Mouse (Mus musculus): ENCODE measurements around the gene Inip.

The Inip gene

DNA sequence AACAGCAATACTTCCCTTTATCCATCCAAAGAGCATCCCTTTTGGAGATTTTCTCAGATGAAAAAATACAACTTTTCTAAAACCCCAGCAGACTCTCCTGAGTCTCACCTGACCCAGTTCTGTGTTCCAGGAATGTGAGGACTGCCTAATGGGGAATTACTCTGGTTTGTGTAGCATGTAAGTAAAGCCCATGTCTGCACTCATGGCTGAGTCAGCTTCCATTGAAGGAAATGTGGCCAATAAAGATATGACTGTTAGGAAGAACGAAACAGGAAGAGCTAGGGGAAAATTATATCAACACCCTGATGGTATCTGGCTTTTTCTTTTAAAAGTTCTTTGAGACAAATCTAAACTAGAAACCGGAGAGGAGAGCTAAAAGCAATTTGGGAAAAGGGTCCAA is 33.7 kb downstream of the Inip start:
- no peak for DNase-seq

DNA sequence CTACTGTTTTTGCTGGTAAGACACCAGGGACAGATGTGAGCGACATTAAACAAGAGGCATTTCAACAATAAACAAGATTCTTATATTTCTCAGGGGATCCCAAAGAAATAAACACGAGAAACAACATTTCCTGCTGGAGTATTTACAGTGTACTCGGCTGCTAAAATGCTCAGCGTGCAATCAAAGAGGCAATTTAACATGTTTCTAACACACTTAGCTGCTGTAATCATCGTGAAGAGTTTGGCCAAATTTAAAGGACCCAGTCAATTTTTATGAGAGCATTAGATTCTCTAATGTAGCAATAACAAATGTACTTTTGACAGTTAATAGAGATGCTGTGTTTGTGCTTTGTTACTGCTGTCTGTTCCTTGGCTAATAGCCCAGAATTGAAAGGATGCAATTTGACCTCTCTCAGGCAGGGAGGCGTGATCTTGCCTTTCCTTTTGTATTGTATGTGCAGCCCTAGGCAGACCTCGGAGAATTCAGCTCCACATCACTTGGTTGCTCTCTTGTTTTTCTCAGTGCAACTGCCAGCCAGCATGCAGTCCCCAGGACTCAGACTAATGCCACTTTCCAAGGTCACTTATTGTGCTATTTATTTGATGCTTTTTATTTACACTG is 35.9 kb downstream of the Inip start:
- DNase-seq = no peak

DNA sequence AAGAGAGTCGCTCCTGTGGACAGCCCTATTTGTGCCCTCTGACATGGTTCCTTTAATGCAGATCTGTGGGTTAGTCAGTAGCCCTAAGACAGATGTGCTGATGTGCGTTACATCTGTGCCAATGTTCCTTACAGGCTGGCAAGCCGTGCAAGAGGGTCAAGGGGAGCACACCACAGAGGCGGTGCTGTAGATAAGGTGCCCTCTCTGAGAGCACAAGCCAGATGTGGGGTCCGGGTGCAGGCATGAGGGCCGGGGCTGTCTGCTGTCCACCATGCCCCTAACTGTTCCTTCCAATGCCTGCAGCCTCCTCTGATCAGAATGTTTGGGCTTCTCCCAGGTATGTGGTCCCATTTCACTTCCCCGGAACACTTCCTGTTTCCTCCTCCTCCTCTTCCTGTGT is 36.4 kb downstream of the Inip start:
- DNase-seq = no peak

DNA sequence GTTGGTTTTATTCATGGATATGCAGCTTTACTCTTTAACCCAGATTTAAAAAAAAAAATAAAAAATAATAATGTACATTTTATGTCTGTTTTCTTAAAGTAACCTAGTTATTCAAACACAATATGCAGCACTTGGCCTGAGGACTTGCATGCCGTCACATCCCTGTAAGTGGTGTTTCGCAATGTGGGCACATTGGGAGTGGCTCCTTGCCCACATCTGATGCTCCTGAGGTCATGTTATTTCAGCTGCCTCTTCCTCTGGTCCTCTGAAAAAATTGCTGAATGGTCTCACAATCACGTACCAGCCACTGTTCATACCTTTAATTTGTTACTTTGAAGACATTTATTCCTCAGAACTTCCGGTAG is 40.0 kb downstream of the Inip start:
- DNase-seq = no peak

DNA sequence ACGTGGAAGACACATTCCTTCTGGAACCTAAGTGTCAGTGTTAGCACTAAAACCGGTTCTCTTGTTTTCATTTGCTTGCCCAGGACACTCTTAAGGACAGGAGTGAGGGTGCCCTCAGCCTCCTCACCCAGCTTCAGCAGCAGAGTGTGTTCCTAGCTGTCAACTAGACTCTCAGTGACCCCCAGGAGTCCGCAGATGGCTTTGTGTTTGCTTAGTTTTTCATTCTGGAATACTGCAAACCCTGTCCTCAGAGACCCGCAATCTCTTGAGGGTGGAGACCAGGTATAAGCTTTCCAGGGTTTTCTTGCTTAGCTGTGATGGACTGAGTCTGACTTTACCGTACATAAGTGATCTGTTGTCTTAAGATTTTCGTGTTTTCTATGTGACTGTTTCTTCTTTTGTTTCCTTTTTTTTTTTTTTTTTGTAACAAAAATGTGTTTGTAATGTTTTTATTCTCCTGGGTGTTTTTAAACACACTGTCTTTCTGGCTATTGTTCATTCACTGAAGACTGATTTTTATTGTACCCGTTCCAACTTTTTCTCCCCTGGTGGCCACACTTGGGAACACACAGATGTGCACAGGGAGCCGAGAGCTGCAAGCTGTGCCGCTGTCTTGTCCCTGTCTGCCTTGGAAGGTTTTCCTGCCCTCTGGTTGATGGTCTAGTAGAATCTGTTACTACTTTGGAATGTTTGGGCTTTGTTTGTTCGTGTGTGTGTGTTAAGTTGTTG is 40.6 kb downstream of the Inip start:
- peak; percentile 12 for DNase-seq

DNA sequence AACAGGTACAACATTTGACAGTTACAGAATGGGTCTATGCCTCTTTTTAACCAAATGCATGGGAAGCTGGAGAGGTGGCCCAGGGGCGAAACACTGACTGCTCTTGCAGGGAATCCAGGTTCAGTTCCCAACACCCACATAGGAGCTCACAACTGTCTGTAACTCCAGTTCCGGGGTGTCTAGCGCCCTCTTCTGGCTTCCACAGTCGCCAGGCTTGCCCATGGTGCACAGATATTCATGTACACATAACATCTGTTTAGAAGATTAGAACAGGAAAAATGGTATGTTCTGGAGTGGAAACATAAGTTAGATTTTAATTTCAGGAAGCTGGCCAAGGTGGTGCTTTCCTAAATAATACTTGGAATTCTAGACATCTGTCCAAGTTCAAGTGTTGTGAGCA is 41.4 kb downstream of the Inip start:
- no peak for DNase-seq

DNA sequence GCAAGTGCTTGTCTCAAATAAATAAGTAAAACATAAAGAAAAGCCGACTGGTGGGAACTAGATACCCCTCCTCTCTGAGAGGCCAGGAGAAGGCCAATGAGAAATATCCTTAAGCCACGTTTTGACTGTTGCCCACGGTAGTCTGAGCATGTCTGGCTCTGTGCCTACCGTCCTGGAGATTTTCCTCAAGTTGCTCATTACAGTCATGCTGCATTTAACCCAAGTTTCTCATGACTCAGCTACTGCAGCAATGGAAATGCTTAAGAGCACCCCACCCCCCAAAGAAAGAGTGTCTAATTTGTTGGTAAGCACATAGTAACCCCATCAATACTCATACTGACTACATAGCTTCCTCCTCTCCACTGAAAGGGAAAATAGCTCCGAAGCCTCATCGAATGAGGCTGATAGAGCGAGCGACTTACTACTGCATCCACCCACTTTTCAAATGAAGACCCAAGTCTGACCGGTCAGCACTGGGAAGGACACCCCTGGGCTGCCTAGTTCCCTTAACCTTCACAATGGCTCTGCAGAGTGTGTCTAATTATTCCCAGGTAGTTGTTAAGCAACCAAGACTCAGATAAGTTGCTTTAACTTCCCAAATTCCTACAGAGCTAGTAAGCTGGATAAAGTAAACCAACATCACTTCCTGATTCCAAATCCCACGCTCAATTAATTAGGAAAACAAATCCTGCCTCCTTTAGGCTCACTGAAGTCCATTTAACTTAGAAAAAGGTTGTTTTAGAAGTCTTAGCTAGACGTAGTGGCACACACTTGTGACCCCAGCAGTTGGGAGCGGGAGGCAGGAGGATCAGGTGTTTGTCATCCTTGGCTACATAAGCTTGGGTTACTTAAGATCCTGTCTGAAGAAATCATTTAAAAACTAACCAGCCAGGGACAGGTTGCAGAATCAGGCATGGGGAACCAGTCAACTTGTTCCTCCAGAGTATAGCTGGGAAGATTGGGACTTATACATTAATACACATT is 43.6 kb downstream of the Inip start:
- DNase-seq = no peak

DNA sequence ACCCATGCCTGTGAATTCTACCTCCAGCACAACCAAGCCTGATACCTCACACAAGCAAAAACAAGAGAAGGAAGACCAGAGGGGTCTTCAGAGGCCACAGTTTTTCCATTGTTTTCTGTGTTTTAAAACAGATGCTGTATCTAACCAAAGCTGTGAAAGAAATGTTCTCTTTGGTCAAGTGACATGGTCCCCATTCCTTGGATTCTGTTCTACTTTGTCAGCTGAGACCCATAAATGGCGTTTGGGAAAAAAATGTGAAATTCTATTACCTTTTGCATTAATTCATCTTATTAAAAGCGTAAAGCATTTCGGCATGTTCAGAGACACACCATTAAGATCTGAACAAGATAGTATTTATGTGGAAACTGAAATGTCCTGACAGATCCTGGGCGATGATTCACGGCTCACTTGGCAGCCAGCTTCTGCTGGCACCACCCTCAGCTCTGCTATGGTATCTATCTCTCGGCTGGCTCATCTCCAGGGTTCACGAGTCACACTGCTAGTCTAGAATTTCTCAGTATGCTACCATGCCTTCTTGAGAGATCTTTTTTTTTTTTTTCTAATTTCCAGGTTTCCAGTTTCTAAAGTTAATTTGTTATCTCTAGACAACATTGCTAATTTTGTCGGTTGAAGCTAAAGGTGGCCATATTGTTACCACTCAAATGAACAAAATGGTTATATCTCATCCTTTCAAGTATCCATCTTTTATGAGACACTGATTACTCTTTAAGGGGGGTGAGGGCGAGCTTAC is 44.9 kb downstream of the Inip start:
- DNase-seq = no peak

DNA sequence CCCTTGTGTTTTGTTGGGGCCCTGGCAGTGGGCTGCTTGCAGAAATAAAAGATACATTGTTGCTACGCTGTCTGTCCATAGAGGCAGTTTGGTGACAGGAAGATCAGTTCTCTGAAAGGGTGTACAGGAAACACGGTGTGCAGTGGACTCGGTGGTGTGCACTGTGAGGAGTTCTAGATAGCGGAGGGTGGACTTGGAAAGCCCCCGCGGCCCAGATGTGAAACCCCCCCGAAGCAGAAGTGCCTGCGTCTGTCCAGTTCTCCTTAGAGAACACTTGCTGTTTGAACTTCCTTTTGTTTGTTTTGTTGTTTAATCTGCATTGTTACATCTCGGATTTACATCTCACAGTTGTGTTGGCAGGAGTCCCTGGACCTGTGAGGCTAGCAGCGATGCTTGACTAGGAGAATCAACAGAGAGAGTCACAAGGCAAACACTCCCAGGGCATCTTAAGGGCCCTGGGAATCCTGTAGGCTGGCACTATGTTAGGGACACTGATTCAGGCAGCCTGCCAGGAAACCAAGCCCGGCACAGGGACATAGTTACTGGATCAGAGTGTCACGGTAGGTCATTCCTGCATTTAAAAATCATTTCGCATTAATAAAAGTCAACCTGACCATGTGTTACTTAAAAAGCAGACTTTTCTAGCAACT is 47.8 kb downstream of the Inip start:
- no peak for DNase-seq

DNA sequence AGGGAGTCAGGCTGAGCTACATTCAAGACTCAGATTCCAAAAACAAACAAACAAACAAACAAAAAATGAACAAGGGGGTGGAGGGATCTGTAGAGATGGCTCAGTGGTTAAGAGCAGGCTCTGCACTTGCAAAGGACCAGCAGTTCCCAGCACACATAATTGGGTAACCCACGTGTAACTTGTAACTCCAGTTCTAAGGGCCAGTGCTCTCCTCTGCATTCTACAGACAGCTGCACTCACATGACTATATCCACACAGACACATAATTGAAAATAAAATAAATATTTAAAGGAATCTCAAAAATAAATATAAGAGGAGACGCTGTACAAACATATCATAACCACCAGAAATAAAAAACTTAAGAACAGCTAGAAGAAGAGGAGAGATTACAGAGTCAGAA is 61.5 kb downstream of the Inip start:
- DNase-seq = no peak

DNA sequence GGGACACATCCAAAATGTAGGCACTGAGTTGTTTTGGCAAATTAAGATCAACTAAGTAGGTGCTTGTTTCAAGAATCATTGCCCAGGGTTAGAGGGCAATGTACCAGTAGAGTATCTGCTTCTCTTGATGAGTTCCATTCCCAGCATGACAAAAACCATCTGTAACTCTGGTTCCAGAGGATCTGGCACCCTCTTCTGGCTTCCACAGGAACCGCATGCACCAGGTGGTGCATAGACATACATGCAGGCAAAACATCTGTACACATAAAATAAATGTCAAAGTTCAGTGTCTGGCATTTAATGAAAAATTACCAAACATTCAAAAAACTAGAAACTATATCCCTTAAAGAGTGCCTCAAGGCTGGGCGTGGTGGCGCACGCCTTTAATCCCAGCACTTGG is 62.1 kb downstream of the Inip start:
- DNase-seq = peak; percentile 26

DNA sequence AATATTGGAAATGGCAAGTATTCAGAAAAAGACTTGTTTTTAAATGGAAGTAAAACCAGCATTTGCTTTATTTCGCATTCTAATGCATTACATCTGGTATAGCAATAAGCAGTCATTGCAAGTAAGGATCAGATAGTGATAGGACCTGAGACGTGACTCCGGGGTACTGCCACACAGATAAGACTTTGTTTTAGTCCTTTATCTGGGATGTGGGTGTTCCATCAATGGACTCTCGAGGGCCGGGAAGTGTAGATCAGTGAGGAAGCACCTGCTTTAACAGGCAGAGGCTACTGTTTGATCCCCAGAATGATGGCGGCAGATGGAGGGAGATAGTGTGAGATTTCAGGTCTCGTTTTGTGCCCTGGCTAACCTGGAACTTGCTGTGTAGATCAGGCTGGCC is 69.8 kb downstream of the Inip start:
- DNase-seq = no peak

DNA sequence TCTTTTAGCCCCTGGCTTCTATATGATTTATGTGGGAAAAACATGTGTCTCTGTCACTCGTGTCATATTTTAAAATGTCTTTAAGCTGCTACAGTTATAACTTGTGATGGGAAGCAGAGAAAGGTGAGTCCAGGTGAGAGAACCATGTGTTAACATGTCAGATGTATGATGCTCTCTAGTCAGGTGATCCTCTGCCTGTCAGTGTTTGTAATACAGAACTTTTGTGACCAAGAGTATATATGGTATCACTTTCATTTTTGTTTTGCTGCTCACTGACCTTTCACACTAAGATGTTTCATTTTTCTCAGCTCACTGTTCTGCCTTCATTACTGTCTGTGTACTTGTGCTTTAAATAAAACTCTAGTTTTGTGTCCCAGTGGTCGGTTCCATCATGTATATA is 72.5 kb downstream of the Inip start:
- no peak for DNase-seq

DNA sequence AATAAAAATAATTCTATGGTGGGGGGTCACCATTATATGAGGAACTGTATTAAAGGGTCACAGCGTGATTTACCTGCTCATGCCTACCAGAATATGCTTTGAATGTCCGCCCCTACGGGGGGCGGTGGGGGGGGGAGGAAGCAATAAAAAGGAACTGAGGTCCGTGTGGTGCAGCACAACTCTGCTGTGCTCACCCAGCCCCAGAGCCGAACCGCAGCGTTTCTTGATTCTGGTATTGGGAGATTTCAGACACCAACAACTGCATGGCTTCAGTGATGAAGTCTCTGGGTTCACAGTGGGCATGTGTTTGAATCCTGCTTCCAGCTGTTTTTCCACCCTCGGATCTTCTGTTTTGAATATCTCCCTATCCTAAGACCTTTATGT is 73.5 kb downstream of the Inip start:
- DNase-seq = no peak

DNA sequence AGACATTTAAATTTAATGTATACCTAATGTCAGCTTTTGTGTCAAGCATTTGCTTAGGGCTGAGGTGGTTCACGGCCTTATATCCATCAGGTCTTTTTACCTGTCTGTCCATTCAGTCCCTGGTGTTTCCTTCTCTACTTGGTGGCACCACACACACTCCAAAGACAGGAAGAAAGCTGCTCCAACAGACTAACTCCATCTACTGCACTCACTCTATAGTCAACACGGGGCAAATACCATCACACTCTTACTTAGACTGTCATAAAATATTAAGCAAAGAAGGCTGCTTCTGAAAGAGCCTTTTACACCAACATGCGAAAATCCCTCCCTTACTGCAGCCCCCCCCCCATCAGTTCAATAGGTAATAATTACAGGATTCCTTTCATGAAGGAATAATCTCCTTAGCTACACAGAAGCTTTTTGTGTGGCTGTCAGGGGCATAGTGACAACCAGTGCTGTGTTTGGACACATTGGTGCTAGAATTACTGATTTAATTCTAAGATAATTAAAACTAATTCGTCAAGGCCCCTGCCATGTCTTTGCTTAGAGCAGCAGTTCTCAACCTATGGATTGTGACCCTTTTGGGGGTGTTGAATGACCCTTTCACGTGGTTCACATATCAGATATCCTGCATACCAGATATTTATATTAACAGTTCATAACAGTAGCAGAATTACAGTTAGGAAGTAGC is 74.1 kb downstream of the Inip start:
- DNase-seq = no peak

DNA sequence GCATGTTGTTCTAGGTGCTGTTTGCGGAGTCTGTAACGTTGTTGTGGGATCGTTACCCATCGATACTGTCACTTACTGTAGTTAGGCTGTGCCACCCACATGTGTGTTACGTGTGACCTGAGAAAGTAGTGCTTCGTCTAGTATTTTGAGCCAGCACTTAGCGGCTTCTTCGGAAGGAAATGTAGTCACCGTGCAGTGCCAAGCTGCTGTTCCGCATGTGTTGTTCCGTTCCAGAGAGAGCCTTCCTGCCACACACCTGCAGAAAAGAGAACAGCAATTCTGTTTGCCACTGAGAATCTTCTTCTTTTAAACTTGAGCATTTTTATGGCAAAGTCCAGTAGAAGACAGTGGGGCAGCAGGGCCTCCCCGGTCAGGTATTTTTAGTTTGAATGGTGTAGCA is 74.9 kb downstream of the Inip start:
- DNase-seq = peak; percentile 24

DNA sequence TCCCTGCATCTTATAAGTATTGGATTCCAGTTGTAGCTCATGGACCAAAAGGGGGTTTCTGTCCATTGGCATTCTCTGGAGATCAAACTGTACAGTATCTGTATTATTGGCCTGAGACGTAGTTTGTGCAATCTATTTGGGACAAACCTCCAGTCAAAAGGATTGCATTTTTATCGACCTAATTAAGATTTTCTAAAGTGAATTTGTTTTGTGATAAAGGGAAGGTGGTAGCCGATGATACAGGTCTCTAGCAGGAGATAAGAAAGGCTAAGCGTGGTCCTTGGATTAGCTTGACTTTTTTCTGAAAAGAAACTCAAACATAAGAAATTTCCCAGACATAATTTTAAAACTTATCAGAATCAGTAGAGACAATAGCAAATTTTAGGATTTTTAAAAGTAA is 75.8 kb downstream of the Inip start:
- DNase-seq = no peak

DNA sequence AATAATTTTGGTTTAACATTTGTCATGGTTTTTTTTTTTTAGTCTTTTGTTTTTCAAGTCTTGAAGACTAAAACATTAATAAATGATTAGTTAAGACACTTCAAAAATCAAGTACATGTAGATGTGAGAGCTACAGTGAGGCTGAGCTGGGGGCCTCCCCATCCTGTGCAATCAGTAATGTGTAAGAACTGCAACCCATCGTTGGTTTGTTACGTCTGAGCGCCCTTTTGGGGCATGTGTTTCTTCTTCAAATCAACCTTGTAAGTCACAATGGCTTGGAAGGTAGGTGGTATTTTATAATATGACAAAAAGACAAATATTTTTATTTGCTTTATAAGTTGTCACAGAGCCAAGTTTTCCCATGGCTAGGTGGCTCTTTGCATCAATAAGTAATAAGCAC is 79.6 kb downstream of the Inip start:
- DNase-seq = no peak

Data from thymus, postnatal 25 days (tissue).